Mouse (Mus musculus) hindbrain, embryonic 15.5 days (tissue): ENCODE data around the gene Gnb3. TPM values are rescaled to one million over a fixed set of nuclear protein-coding genes. Genes with fewer than 3 reads are reported as not detected.

ENCODE experiments used
- ATAC-seq: fragments of 200-750 bp; cut with Nextera tagmentation; 2 replicates; pipeline ENCODE4 v1.8.0; 2017; ENCODE audit warnings: low read depth, moderate number of reproducible peaks, moderate TSS enrichment; ENCODE audit not compliant: low FRiP score
- H3K27ac ChIP-seq: fragments of 300-500 bp; sonication (generic); replicated peaks from 2 replicates; pipeline ENCODE4 v1.5.1; 2015; ENCODE audit warnings: mild to moderate bottlenecking, inconsistent platforms
- H3K27me3 ChIP-seq: fragments of 300-500 bp; sonication (generic); 2 replicates; pipeline ENCODE4 v1.6.1; 2015; ENCODE audit warnings: control low read depth, inconsistent platforms
- H3K36me3 ChIP-seq: fragments of 300-500 bp; sonication (generic); 2 replicates; pipeline ENCODE4 v1.6.1; 2015; ENCODE audit warnings: control low read depth, inconsistent platforms
- H3K4me1 ChIP-seq: fragments of 300-500 bp; sonication (generic); replicated peaks from 2 replicates; pipeline ENCODE4 v1.6.1; 2015; ENCODE audit warnings: control low read depth, inconsistent platforms
- H3K4me2 ChIP-seq: fragments of 300-500 bp; sonication (generic); 2 replicates; pipeline ENCODE4 v1.6.1; 2015; ENCODE audit warnings: moderate library complexity, mild to moderate bottlenecking, inconsistent platforms
- H3K4me3 ChIP-seq: fragments of 300-500 bp; sonication (generic); 2 replicates; pipeline ENCODE4 v1.5.1; 2015; ENCODE audit warnings: mild to moderate bottlenecking, inconsistent platforms
- H3K9ac ChIP-seq: fragments of 300-500 bp; sonication (generic); 2 replicates; pipeline ENCODE4 v1.6.1; 2015; ENCODE audit warnings: inconsistent platforms
- H3K9me3 ChIP-seq: fragments of 300-500 bp; sonication (generic); 2 replicates; pipeline ENCODE4 v1.6.1; 2016; ENCODE audit warnings: control low read depth, inconsistent platforms
- WGBS: fragments of 180-500 bp; shearing (Covaris S2); methylation state at CpG from one replicate; pipeline ENCODE4 v1.1.7; 2015; 5-methylcytosine and 5-hydroxymethylcytosine counted together
- polyA plus RNA-seq: library from polyadenylated mRNA; unstranded; fragments of >200 nt; fragmentation: Nextera tagmentation; extraction: Ambion mirVana; gene quantifications from 2 replicates; pipeline ENCODE4 v1.2.1, GENCODE M21; 2015

Gene Gnb3
- polyA plus RNA-seq, 1 experiment from 2014 or later, result 0.83 TPM

DNA sequence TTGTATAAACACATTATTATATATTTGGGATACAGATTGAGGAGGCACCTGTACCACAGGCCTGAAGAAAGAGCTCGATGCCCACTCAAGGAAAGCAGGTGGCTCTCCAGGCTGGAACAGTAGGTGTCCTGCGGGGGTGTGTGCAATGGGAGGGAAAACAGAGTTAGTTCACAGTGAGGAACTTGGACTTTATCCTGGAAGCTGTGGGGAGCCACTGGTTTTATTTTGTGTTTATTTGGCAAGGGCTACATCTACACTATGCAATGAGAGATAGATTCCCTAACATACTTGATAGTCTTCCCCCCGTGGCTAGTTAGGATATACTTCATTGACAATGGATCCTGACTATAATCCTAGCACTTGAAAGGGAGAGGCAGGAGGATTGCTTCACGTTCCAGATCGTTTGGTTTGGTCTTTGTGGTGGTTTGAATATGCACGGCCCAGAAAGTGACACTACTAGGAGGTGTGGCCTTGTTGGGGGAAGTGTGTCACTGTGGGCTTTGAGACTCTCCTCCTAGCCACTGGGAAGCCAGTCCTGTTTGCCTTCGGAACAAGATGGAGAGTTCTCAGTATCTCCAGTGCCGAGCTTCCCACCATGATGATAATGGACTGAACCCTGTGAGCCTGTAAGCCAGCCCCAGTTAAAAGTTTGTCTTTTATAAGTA, 53.2 kb downstream of the Gnb3 start:
- 51% methylated on average over 8 of the region's 8 CpGs for WGBS

More for the DNA sequence above, 53.2 kb downstream of the Gnb3 start:
- Histone ChIP-seq H3K4me2 (no peak overlapping the region), H3K36me3 (no peaks in the 10 kb centered on the region), H3K4me1 (no peaks in the 10 kb centered on the region), H3K27ac (no peak overlapping the region), H3K9ac (no peak overlapping the region), H3K4me3 (no peak overlapping the region), H3K9me3 (no peaks in the 10 kb centered on the region), H3K27me3 (no peaks in the 10 kb centered on the region)
- ATAC-seq, result no peak

Other genes starting within 250 kb of the Gnb3 start
- 0.08 and 0.10 TPM in 2 replicates for gene C1s2, start 204.2 kb downstream of the Gnb3 start, polyA plus RNA-seq
- 46.7 and 49.9 TPM in 2 replicates for gene Lpcat3, start 177.2 kb downstream of the Gnb3 start, polyA plus RNA-seq
- gene Emg1, start 128.1 kb downstream of the Gnb3 start, polyA plus RNA-seq, result 100.0 and 104 TPM in 2 replicates
- gene Phb2, start 127.9 kb downstream of the Gnb3 start, polyA plus RNA-seq, result 260 and 270 TPM in 2 replicates
- 3.7 and 6.6 TPM in 2 replicates for gene Ptpn6, start 101.6 kb downstream of the Gnb3 start, polyA plus RNA-seq
- 626 and 628 TPM in 2 replicates for gene Grcc10, start 98.9 kb downstream of the Gnb3 start, polyA plus RNA-seq
- gene Gm45234, start 84.3 kb downstream of the Gnb3 start, polyA plus RNA-seq, result not detected in 2 replicates
- gene Atn1, start 83.8 kb downstream of the Gnb3 start, polyA plus RNA-seq, result 26.8 and 30.4 TPM in 2 replicates
- gene Eno2, start 70.6 kb downstream of the Gnb3 start, polyA plus RNA-seq, result 141 and 144 TPM in 2 replicates
- gene Lrrc23, start 60.5 kb downstream of the Gnb3 start, polyA plus RNA-seq, result 3.3 and 4.8 TPM in 2 replicates
- 9.0 and 9.3 TPM in 2 replicates for gene Spsb2, start 31.6 kb downstream of the Gnb3 start, polyA plus RNA-seq
- 468 and 478 TPM in 2 replicates for gene Tpi1, start 26.0 kb downstream of the Gnb3 start, polyA plus RNA-seq
- 203 and 209 TPM in 2 replicates for gene Usp5, start 10.8 kb downstream of the Gnb3 start, polyA plus RNA-seq
- gene Cdca3, start 10.7 kb downstream of the Gnb3 start, polyA plus RNA-seq, result 35.3 and 44.0 TPM in 2 replicates
- 17.1 and 18.7 TPM in 2 replicates for gene P3h3, start 17.5 kb upstream of the Gnb3 start, polyA plus RNA-seq
- 33.9 and 37.5 TPM in 2 replicates for gene Gpr162, start 23.7 kb upstream of the Gnb3 start, polyA plus RNA-seq
- 0.14 and 0.32 TPM in 2 replicates for gene Cd4, start 47.9 kb upstream of the Gnb3 start, polyA plus RNA-seq
- gene Lag3, start 71.4 kb upstream of the Gnb3 start, polyA plus RNA-seq, result 3.1 and 3.5 TPM in 2 replicates
- gene Ptms, start 79.8 kb upstream of the Gnb3 start, polyA plus RNA-seq, result 766 and 864 TPM in 2 replicates
- gene Mlf2, start 91.1 kb upstream of the Gnb3 start, polyA plus RNA-seq, result 565 and 615 TPM in 2 replicates
- gene Cops7a, start 125.3 kb upstream of the Gnb3 start, polyA plus RNA-seq, result 92.5 and 102 TPM in 2 replicates
- 58.8 and 73.5 TPM in 2 replicates for gene Pianp, start 156.4 kb upstream of the Gnb3 start, polyA plus RNA-seq
- gene Zfp384, start 168.9 kb upstream of the Gnb3 start, polyA plus RNA-seq, result 14.9 and 19.6 TPM in 2 replicates
- 141 and 144 TPM in 2 replicates for gene Ing4, start 199.5 kb upstream of the Gnb3 start, polyA plus RNA-seq
- gene Acrbp, start 209.4 kb upstream of the Gnb3 start, polyA plus RNA-seq, result 19.1 and 20.9 TPM in 2 replicates
- 0.54 and 1.0 TPM in 2 replicates for gene Lpar5, start 227.6 kb upstream of the Gnb3 start, polyA plus RNA-seq